Mouse (Mus musculus) hindbrain, embryonic 15.5 days (tissue): Measurements from ENCODE around the gene Ltbp4. TPM values are rescaled to one million over a fixed set of nuclear protein-coding genes. Genes with fewer than 3 reads are reported as not detected.

Experiments
- ATAC-seq: fragments of 200-750 bp; cut with Nextera tagmentation; 2 replicates; pipeline ENCODE4 v1.8.0; 2017; ENCODE audit warnings: low read depth, moderate number of reproducible peaks, moderate TSS enrichment; ENCODE audit not compliant: low FRiP score
- H3K27ac ChIP-seq: fragments of 300-500 bp; sonication (generic); replicated peaks from 2 replicates; pipeline ENCODE4 v1.5.1; 2015; ENCODE audit warnings: mild to moderate bottlenecking, inconsistent platforms
- H3K27me3 ChIP-seq: fragments of 300-500 bp; sonication (generic); 2 replicates; pipeline ENCODE4 v1.6.1; 2015; ENCODE audit warnings: control low read depth, inconsistent platforms
- H3K36me3 ChIP-seq: fragments of 300-500 bp; sonication (generic); 2 replicates; pipeline ENCODE4 v1.6.1; 2015; ENCODE audit warnings: control low read depth, inconsistent platforms
- H3K4me1 ChIP-seq: fragments of 300-500 bp; sonication (generic); replicated peaks from 2 replicates; pipeline ENCODE4 v1.6.1; 2015; ENCODE audit warnings: control low read depth, inconsistent platforms
- H3K4me2 ChIP-seq: fragments of 300-500 bp; sonication (generic); 2 replicates; pipeline ENCODE4 v1.6.1; 2015; ENCODE audit warnings: moderate library complexity, mild to moderate bottlenecking, inconsistent platforms
- H3K4me3 ChIP-seq: fragments of 300-500 bp; sonication (generic); 2 replicates; pipeline ENCODE4 v1.5.1; 2015; ENCODE audit warnings: mild to moderate bottlenecking, inconsistent platforms
- H3K9ac ChIP-seq: fragments of 300-500 bp; sonication (generic); 2 replicates; pipeline ENCODE4 v1.6.1; 2015; ENCODE audit warnings: inconsistent platforms
- H3K9me3 ChIP-seq: fragments of 300-500 bp; sonication (generic); 2 replicates; pipeline ENCODE4 v1.6.1; 2016; ENCODE audit warnings: control low read depth, inconsistent platforms
- WGBS: fragments of 180-500 bp; shearing (Covaris S2); methylation state at CpG from one replicate; pipeline ENCODE4 v1.1.7; 2015; 5-methylcytosine and 5-hydroxymethylcytosine counted together
- polyA plus RNA-seq: library from polyadenylated mRNA; unstranded; fragments of >200 nt; fragmentation: Nextera tagmentation; extraction: Ambion mirVana; gene quantifications from 2 replicates; pipeline ENCODE4 v1.2.1, GENCODE M21; 2015

Gene Ltbp4
- polyA plus RNA-seq, 1 experiment from 2014 or later = 13.9 TPM

GRCm38 (mm10) chr7:27323001-27323400 lies 14.5 kb downstream of the Ltbp4 start:
- WGBS = 89% methylated on average over 5 of the region's 5 CpGs
- no peaks in the 10 kb centered on the region for H3K36me3 ChIP-seq

GRCm38 (mm10) chr7:27322291-27322690 lies 15.2 kb downstream of the Ltbp4 start:
- no peak overlapping the region for H3K4me2 ChIP-seq
- H3K9ac ChIP-seq = no peak overlapping the region
- WGBS = 14% methylated on average over 12 of the region's 13 CpGs
- H3K9me3 ChIP-seq = no peaks in the 10 kb centered on the region
- H3K27me3 ChIP-seq = peaks cover 38% of the 10 kb centered on the region
- ATAC-seq = no peak
- peaks cover 10% of the 10 kb centered on the region for H3K4me1 ChIP-seq
- H3K4me3 ChIP-seq = no peak overlapping the region
- no peak overlapping the region for H3K27ac ChIP-seq
- no peaks in the 10 kb centered on the region for H3K36me3 ChIP-seq

More at GRCm38 (mm10) chr7:27323001-27323400, 14.5 kb downstream of the Ltbp4 start:
- H3K4me1 ChIP-seq = peaks cover 10% of the 10 kb centered on the region
- no peak overlapping the region for H3K27ac ChIP-seq
- H3K9ac ChIP-seq = no peak overlapping the region
- H3K4me3 ChIP-seq = no peak overlapping the region
- H3K4me2 ChIP-seq = no peak overlapping the region
- peaks cover 45% of the 10 kb centered on the region for H3K27me3 ChIP-seq
- H3K9me3 ChIP-seq = no peaks in the 10 kb centered on the region
- ATAC-seq = no peak

GRCm38 (mm10) chr7:27319411-27319810 lies 18.1 kb downstream of the Ltbp4 start:
- H3K27me3 ChIP-seq = peaks cover 14% of the 10 kb centered on the region
- WGBS = 92% methylated on average over 22 of the region's 22 CpGs
- H3K4me1 ChIP-seq = 0 out of 2 replicates have a peak, but pooled peaks cover 4% of the 10 kb centered on the region
- no peaks in the 10 kb centered on the region for H3K9me3 ChIP-seq
- H3K27ac ChIP-seq = no peak overlapping the region
- ATAC-seq = no peak
- no peak overlapping the region for H3K4me2 ChIP-seq
- no peak overlapping the region for H3K9ac ChIP-seq
- no peak overlapping the region for H3K4me3 ChIP-seq
- no peaks in the 10 kb centered on the region for H3K36me3 ChIP-seq

- Histone ChIP-seq H3K4me1 (0 out of 2 replicates have a peak, but pooled peaks cover 4% of the 10 kb centered on the region), H3K9ac (no peak overlapping the region), H3K27ac (0 out of 2 replicates have a peak overlapping the region, but pooled peaks have one; percentile 8), H3K9me3 (no peaks in the 10 kb centered on the region), H3K4me3 (no peak overlapping the region), H3K27me3 (peaks cover 4% of the 10 kb centered on the region; the same call in 1 of the 2 replicates), H3K4me2 (no peak overlapping the region), H3K36me3 (peaks cover 14% of the 10 kb centered on the region)
- ATAC-seq = peak; percentile 75
- 22% methylated on average over 7 of the region's 7 CpGs for WGBS
Observed at GRCm38 (mm10) chr7:27315958-27316357, 21.5 kb downstream of the Ltbp4 start.

- no peak for ATAC-seq
- Histone ChIP-seq H3K27me3 (peaks cover 14% of the 10 kb centered on the region; the same call in 1 of the 2 replicates), H3K4me2 (no peak overlapping the region), H3K4me1 (peaks cover 12% of the 10 kb centered on the region), H3K9me3 (no peaks in the 10 kb centered on the region), H3K27ac (no peak overlapping the region), H3K36me3 (peaks cover 14% of the 10 kb centered on the region), H3K9ac (no peak overlapping the region), H3K4me3 (no peak overlapping the region)
- WGBS = 96% methylated on average over 3 of the region's 3 CpGs
Observed at GRCm38 (mm10) chr7:27314393-27314792, 23.1 kb downstream of the Ltbp4 start.

GRCm38 (mm10) chr7:27311651-27312284 lies 25.7 kb downstream of the Ltbp4 start:
- Histone ChIP-seq H3K27me3 (peaks cover 14% of the 10 kb centered on the region; the same call in 1 of the 2 replicates), H3K4me1 (peaks cover 16% of the 10 kb centered on the region), H3K36me3 (peaks cover 14% of the 10 kb centered on the region), H3K27ac (no peak overlapping the region), H3K4me2 (no peak overlapping the region), H3K4me3 (no peak overlapping the region), H3K9ac (no peak overlapping the region), H3K9me3 (no peaks in the 10 kb centered on the region)
- 94% methylated on average over 12 of the region's 12 CpGs for WGBS
- no peak for ATAC-seq

GRCm38 (mm10) chr7:27310996-27311535 lies 26.4 kb downstream of the Ltbp4 start:
- H3K27ac ChIP-seq = no peak overlapping the region
- H3K4me1 ChIP-seq = peaks cover 12% of the 10 kb centered on the region
- no peak overlapping the region for H3K4me2 ChIP-seq
- peaks cover 14% of the 10 kb centered on the region; the same call in 1 of the 2 replicates for H3K27me3 ChIP-seq
- H3K9ac ChIP-seq = no peak overlapping the region
- WGBS = 38% methylated on average over 8 of the region's 8 CpGs
- ATAC-seq = no peak
- H3K36me3 ChIP-seq = peaks cover 14% of the 10 kb centered on the region
- no peak overlapping the region for H3K4me3 ChIP-seq
- no peaks in the 10 kb centered on the region for H3K9me3 ChIP-seq

- Histone ChIP-seq H3K9ac (0 out of 2 replicates have a peak overlapping the region, but pooled peaks have one; percentile 10), H3K27ac (no peak overlapping the region), H3K36me3 (peaks cover 14% of the 10 kb centered on the region), H3K4me1 (peaks cover 12% of the 10 kb centered on the region), H3K4me2 (peak overlapping the region; percentile 55), H3K27me3 (peaks cover 14% of the 10 kb centered on the region; the same call in 1 of the 2 replicates), H3K4me3 (peak overlapping the region; percentile 29), H3K9me3 (no peaks in the 10 kb centered on the region)
- peak; percentile 63 for ATAC-seq
- 6% methylated on average over 17 of the region's 17 CpGs for WGBS
Observed at GRCm38 (mm10) chr7:27310306-27310705, 27.2 kb downstream of the Ltbp4 start.

GRCm38 (mm10) chr7:27309832-27310231 lies 27.7 kb downstream of the Ltbp4 start:
- H3K9ac ChIP-seq = no peak overlapping the region

GRCm38 (mm10) chr7:27308821-27309549 lies 28.5 kb downstream of the Ltbp4 start:
- H3K9ac ChIP-seq = no peak overlapping the region

More at GRCm38 (mm10) chr7:27309832-27310231, 27.7 kb downstream of the Ltbp4 start:
- H3K4me2 ChIP-seq = peak overlapping the region; percentile 55
- peaks cover 14% of the 10 kb centered on the region for H3K36me3 ChIP-seq
- H3K27me3 ChIP-seq = peaks cover 14% of the 10 kb centered on the region; the same call in 1 of the 2 replicates
- no peak for ATAC-seq
- peaks cover 12% of the 10 kb centered on the region for H3K4me1 ChIP-seq
- no peak overlapping the region for H3K27ac ChIP-seq
- no peak overlapping the region for H3K4me3 ChIP-seq
- no peaks in the 10 kb centered on the region for H3K9me3 ChIP-seq
- WGBS = 46% methylated on average over 3 of the region's 3 CpGs

GRCm38 (mm10) chr7:27307551-27307950 lies 29.9 kb downstream of the Ltbp4 start:
- Histone ChIP-seq H3K4me2 (no peak overlapping the region), H3K9ac (no peak overlapping the region), H3K4me3 (no peak overlapping the region), H3K9me3 (no peaks in the 10 kb centered on the region), H3K4me1 (peaks cover 12% of the 10 kb centered on the region), H3K27ac (no peak overlapping the region), H3K36me3 (no peaks in the 10 kb centered on the region), H3K27me3 (peaks cover 14% of the 10 kb centered on the region; the same call in 1 of the 2 replicates)
- 63% methylated on average over 9 of the region's 9 CpGs for WGBS
- no peak for ATAC-seq

More at GRCm38 (mm10) chr7:27308821-27309549, 28.5 kb downstream of the Ltbp4 start:
- peak overlapping the region; percentile 54 for H3K4me2 ChIP-seq
- peaks cover 10% of the 10 kb centered on the region for H3K36me3 ChIP-seq
- peaks cover 12% of the 10 kb centered on the region for H3K4me1 ChIP-seq
- no peak overlapping the region for H3K27ac ChIP-seq
- H3K27me3 ChIP-seq = peaks cover 14% of the 10 kb centered on the region; the same call in 1 of the 2 replicates
- no peak for ATAC-seq
- no peaks in the 10 kb centered on the region for H3K9me3 ChIP-seq
- peak overlapping the region; percentile 27 for H3K4me3 ChIP-seq
- 10% methylated on average over 28 of the region's 28 CpGs for WGBS
